Mouse (Mus musculus) intestine, embryonic 15.5 days (tissue): ENCODE data around the gene Tlr3. TPM values are rescaled to one million over a fixed set of nuclear protein-coding genes. Genes with fewer than 3 reads are reported as not detected.

Experiments used
- polyA plus RNA-seq: library from polyadenylated mRNA; unstranded; fragments of >200 nt; fragmentation: Nextera tagmentation; extraction: Ambion mirVana; gene quantifications from 2 replicates; pipeline ENCODE4 v1.2.1, GENCODE M21; 2015

Gene Tlr3
- polyA plus RNA-seq, 1 experiment from 2014 or later = 2.3 TPM

Other genes with a start within 250 kb of the Tlr3 start
- gene F11, start 149.0 kb downstream of the Tlr3 start, polyA plus RNA-seq = 0.46 and 0.68 TPM in 2 replicates
- 0.08 and 0.11 TPM in 2 replicates for gene Klkb1, start 116.2 kb downstream of the Tlr3 start, polyA plus RNA-seq
- 0.18 and 0.39 TPM in 2 replicates for gene Gm45753, start 102.6 kb downstream of the Tlr3 start, polyA plus RNA-seq
- 1.3 and 1.8 TPM in 2 replicates for gene Cyp4v3, start 77.9 kb downstream of the Tlr3 start, polyA plus RNA-seq
- 10.4 and 10.7 TPM in 2 replicates for gene Fam149a, start 28.8 kb downstream of the Tlr3 start, polyA plus RNA-seq
- gene Sorbs2, start 96.7 kb upstream of the Tlr3 start, polyA plus RNA-seq = 25.3 and 25.8 TPM in 2 replicates